Mouse (Mus musculus): ENCODE results near the gene Olfr483. TPM values are rescaled to one million over a fixed set of nuclear protein-coding genes. Genes with fewer than 3 reads are reported as not detected.

Olfr483 gene
- total RNA-seq (2023): not detected

GRCm38 (mm10) chr7:108100549-108100948 lies at the start of gene Olfr483:
TSS of gene Olfr483 (plus strand) at chr7:108100849.

DNA sequence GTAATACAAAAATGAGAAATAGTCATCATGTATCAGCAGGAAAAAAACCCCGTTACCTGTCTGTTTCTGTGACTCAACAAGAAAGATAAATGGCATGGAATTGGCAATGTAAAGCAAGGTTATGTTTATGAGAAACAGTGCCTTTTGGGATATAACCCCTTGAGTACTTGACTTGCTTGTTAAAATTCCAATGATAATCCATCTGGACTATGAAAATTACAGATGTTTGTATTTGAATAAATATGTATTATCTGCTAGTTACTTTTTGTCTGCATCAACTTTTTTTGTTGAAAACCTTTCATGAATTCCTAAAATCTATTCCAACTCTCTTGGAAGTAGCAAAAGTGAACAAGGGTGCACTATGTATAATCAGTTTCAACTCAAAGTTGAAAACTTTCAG lies 33.4 kb upstream of the Olfr483 start, which contains the start of gene Olfr480:
TSS of gene Olfr480 (minus strand) at position 101 of the 400 bp plus-strand sequence.

GRCm38 (mm10) chr7:108079555-108079954 lies 21.1 kb upstream of the Olfr483 start, which contains the start of gene Olfr481:
TSS of gene Olfr481 (plus strand) at chr7:108079855.

GRCm38 (mm10) chr7:108097486-108097885 lies 3.2 kb upstream of the Olfr483 start, which contains the start of gene Olfr482:
TSS of gene Olfr482 (minus strand) at chr7:108097586.

GRCm38 (mm10) chr7:108127349-108127748 lies 26.7 kb downstream of the Olfr483 start, which contains the start of gene Olfr484:
TSS of gene Olfr484 (minus strand) at chr7:108127449.

Other genes with a start within 250 kb of the Olfr483 start
- gene Olfr472, start 202.9 kb upstream of the Olfr483 start, total RNA-seq (2023): not detected
- not detected for gene Olfr473, start 170.4 kb upstream of the Olfr483 start, total RNA-seq (2023)
- gene Olfr474, start 146.2 kb upstream of the Olfr483 start, total RNA-seq (2023): not detected
- gene Olfr476, start 136.0 kb upstream of the Olfr483 start, total RNA-seq (2023): not detected
- gene Olfr477, start 114.2 kb upstream of the Olfr483 start, total RNA-seq (2023): not detected
- not detected for gene Olfr478, start 66.9 kb upstream of the Olfr483 start, total RNA-seq (2023)
- gene Olfr479, start 50.2 kb upstream of the Olfr483 start, total RNA-seq (2023): not detected
- gene Olfr480, start 33.5 kb upstream of the Olfr483 start, total RNA-seq (2023): not detected
- not detected for gene Olfr481, start 21.0 kb upstream of the Olfr483 start, total RNA-seq (2023)
- gene Olfr482, start 3.3 kb upstream of the Olfr483 start, total RNA-seq (2023): 1 to 10 TPM; 1.0 to 1.7 TPM
- not detected for gene Olfr484, start 26.6 kb downstream of the Olfr483 start, total RNA-seq (2023)
- not detected for gene Olfr485, start 59.0 kb downstream of the Olfr483 start, total RNA-seq (2023)
- gene Olfr486, start 71.9 kb downstream of the Olfr483 start, total RNA-seq (2023): not detected
- gene Olfr487, start 113.8 kb downstream of the Olfr483 start, total RNA-seq (2023): not detected
- not detected for gene Olfr488, start 157.5 kb downstream of the Olfr483 start, total RNA-seq (2023)
- gene Olfr490, start 188.1 kb downstream of the Olfr483 start, total RNA-seq (2023): not detected
- not detected for gene Olfr491, start 212.6 kb downstream of the Olfr483 start, total RNA-seq (2023)
- not detected for gene Olfr492, start 222.8 kb downstream of the Olfr483 start, total RNA-seq (2023)
- gene Olfr493, start 246.1 kb downstream of the Olfr483 start, total RNA-seq (2023): not detected